ENCODE assay signal across 18 mouse cellular contexts in the genomic region with DNA sequence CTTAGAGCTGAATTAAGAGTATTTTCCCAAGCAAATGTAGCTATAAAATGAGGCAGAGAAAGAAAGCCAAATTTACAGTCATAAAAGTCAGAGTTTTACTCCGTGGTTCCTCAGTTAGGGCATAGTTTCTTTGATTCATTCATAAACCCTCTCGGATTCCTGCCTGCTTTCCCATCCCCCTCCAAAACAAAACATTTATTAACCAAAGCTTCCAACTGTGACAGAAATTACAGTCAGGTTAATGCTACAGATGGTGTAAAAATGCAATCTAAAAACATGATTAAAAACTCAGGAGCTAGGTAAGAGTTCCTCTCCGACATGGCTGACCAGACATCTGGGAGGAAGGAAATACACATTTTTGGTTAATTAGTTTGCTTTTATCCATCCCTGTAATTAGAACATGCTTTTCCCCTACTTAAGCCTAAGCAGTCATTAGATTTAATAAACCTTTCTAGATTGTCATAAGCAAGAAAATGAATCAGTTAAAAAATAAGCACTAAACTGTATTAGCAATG.
"Had no signal": no experiment of that assay in that cellular context is flagged by ENCODE, and none has a peak within 500 bp of the region (broad histone marks: within the 10 kb centered on the region; RNA-seq: fewer than 3 reads in every experiment).

No protein-coding gene starts in this region.

- H3K9ac ChIP-seq: limb, embryonic 12.5 days; liver, embryonic 13.5 days; liver, postnatal 0 days; lung, embryonic 15.5 days; midbrain, embryonic 12.5 days; stomach, embryonic 15.5 days had no signal

- H3K27ac ChIP-seq: liver, embryonic 13.5 days; lung, embryonic 15.5 days; macrophage; midbrain, embryonic 12.5 days; stomach, embryonic 15.5 days had no signal

- H3K4me2 ChIP-seq: limb, embryonic 12.5 days; liver, embryonic 13.5 days; lung, embryonic 15.5 days; midbrain, embryonic 12.5 days; stomach, embryonic 15.5 days had no signal

- ATAC-seq: inflammation-experienced regulatory T-cells, adult 6 months; intestine, postnatal 0 days; liver, postnatal 0 days had no signal

- H3K36me3 ChIP-seq: limb, embryonic 12.5 days; liver, embryonic 13.5 days; lung, embryonic 15.5 days; midbrain, embryonic 12.5 days; stomach, embryonic 15.5 days had no signal

- H3K27me3 ChIP-seq: limb, embryonic 12.5 days; liver, embryonic 13.5 days; lung, embryonic 15.5 days; megakaryocyte, embryonic 14.5 days; midbrain, embryonic 12.5 days; stomach, embryonic 15.5 days had no signal

- H3K4me1 ChIP-seq: liver, embryonic 13.5 days; lung, embryonic 15.5 days; megakaryocyte, embryonic 14.5 days; stomach, embryonic 15.5 days had no signal

- DNase-seq: layer of hippocampus, postnatal 36 days; liver; liver, embryonic 13.5 days; liver, postnatal 0 days; lung, postnatal 14 days; retina, postnatal 1 day; right cerebral cortex, postnatal 4 days; spleen, adult 18-20 months; thymus, adult 2 months; thymus, postnatal 25 days had no signal

- H3K9me3 ChIP-seq: limb, embryonic 12.5 days; liver, embryonic 13.5 days; lung, embryonic 15.5 days; megakaryocyte, embryonic 14.5 days; midbrain, embryonic 12.5 days; stomach, embryonic 15.5 days had no signal

- H3K4me3 ChIP-seq: limb, embryonic 12.5 days; liver, embryonic 13.5 days; lung, embryonic 15.5 days; megakaryocyte, embryonic 14.5 days; midbrain, embryonic 12.5 days; stomach, embryonic 15.5 days had no signal
